Mouse (Mus musculus) heart, embryonic 16.5 days (tissue): ENCODE results near the gene Sirt5. TPM values are rescaled to one million over a fixed set of nuclear protein-coding genes. Genes with fewer than 3 reads are reported as not detected.

Experiments
- ATAC-seq: fragments of 200-750 bp; cut with Nextera tagmentation; replicated peaks from 2 replicates; pipeline ENCODE4 v1.8.0; 2017; ENCODE audit warnings: moderate number of reproducible peaks; ENCODE audit not compliant: insufficient read depth, low FRiP score; ENCODE audit errors: extremely low read depth
- H3K27ac ChIP-seq: fragments of 300-500 bp; sonication (generic); 2 replicates; pipeline ENCODE4 v1.5.1; 2014; ENCODE audit warnings: mild to moderate bottlenecking, low read length, control low read depth, moderate library complexity
- H3K27me3 ChIP-seq: fragments of 300-500 bp; sonication (generic); 2 replicates; pipeline ENCODE4 v1.6.1; 2014; ENCODE audit warnings: low read length, mixed read lengths; ENCODE audit not compliant: control insufficient read depth, insufficient read depth
- H3K36me3 ChIP-seq: fragments of 300-500 bp; sonication (generic); 2 replicates; pipeline ENCODE4 v1.6.1; 2014; ENCODE audit not compliant: control insufficient read depth, insufficient read depth
- H3K4me1 ChIP-seq: fragments of 300-500 bp; sonication (generic); 2 replicates; pipeline ENCODE4 v1.6.1; 2014; ENCODE audit warnings: low read length, mixed read lengths; ENCODE audit not compliant: control insufficient read depth, insufficient read depth
- H3K4me2 ChIP-seq: fragments of 300-500 bp; sonication (generic); 2 replicates; pipeline ENCODE4 v1.6.1; 2014; ENCODE audit warnings: low read depth, mild to moderate bottlenecking, control low read depth, low read length
- H3K4me3 ChIP-seq: fragments of 300-500 bp; sonication (generic); 2 replicates; pipeline ENCODE4 v1.5.1; 2014; ENCODE audit warnings: mild to moderate bottlenecking, control low read depth, low read length
- H3K9ac ChIP-seq: fragments of 300-500 bp; sonication (generic); 2 replicates; pipeline ENCODE4 v1.6.1; 2014; ENCODE audit warnings: low read length, control low read depth
- H3K9me3 ChIP-seq: fragments of 300-500 bp; sonication (generic); replicated peaks from 2 replicates; pipeline ENCODE4 v1.6.1; 2016; ENCODE audit warnings: low read length; ENCODE audit not compliant: control insufficient read depth
- WGBS: fragments of 180-500 bp; shearing (Covaris S2); extraction: QIAGEN DNeasy Blood & Tissue Kit; methylation state at CpG from one replicate; pipeline ENCODE4 v1.1.7; 2014; 5-methylcytosine and 5-hydroxymethylcytosine counted together
- polyA plus RNA-seq: library from polyadenylated mRNA; unstranded; fragments of >200 nt; fragmentation: Nextera tagmentation; extraction: Ambion mirVana; gene quantifications from 2 replicates; pipeline ENCODE4 v1.2.1, GENCODE M21; 2015

The Sirt5 gene
- polyA plus RNA-seq, 1 experiment from 2014 or later, result 34.4 TPM

GRCm38 (mm10) chr13:43338001-43338400, 27.3 kb upstream of the Sirt5 start:
- H3K36me3 ChIP-seq, result no peaks in the 10 kb centered on the region
- no peak overlapping the region for H3K27ac ChIP-seq
- peaks cover 5% of the 10 kb centered on the region; the same call in 1 of the 2 replicates for H3K4me1 ChIP-seq
- WGBS, result 82% methylated on average over 8 of the region's 8 CpGs
- ATAC-seq, result no peak
- no peaks in the 10 kb centered on the region for H3K27me3 ChIP-seq
- no peak overlapping the region for H3K9ac ChIP-seq
- no peaks in the 10 kb centered on the region for H3K9me3 ChIP-seq
- H3K4me3 ChIP-seq, result no peak overlapping the region
- no peak overlapping the region for H3K4me2 ChIP-seq

GRCm38 (mm10) chr13:43338632-43339031, 26.7 kb upstream of the Sirt5 start:
- Histone ChIP-seq H3K27ac (no peak overlapping the region), H3K9me3 (no peaks in the 10 kb centered on the region), H3K4me2 (no peak overlapping the region), H3K27me3 (no peaks in the 10 kb centered on the region), H3K9ac (no peak overlapping the region), H3K4me3 (no peak overlapping the region), H3K4me1 (peaks cover 5% of the 10 kb centered on the region; the same call in 1 of the 2 replicates), H3K36me3 (no peaks in the 10 kb centered on the region)
- WGBS, result 69% methylated on average over 4 of the region's 4 CpGs
- no peak for ATAC-seq

GRCm38 (mm10) chr13:43346825-43347224, 18.5 kb upstream of the Sirt5 start:
- no peak for ATAC-seq

GRCm38 (mm10) chr13:43349376-43349775, 15.9 kb upstream of the Sirt5 start:
- Histone ChIP-seq H3K9ac (no peak overlapping the region), H3K27ac (no peak overlapping the region), H3K4me2 (no peak overlapping the region), H3K4me1 (peaks cover 5% of the 10 kb centered on the region; the same call in 1 of the 2 replicates), H3K9me3 (no peaks in the 10 kb centered on the region), H3K36me3 (no peaks in the 10 kb centered on the region), H3K27me3 (no peaks in the 10 kb centered on the region), H3K4me3 (no peak overlapping the region)
- ATAC-seq, result no peak
- WGBS, result 78% methylated on average over 8 of the region's 8 CpGs

More at GRCm38 (mm10) chr13:43346825-43347224, 18.5 kb upstream of the Sirt5 start:
- Histone ChIP-seq H3K4me2 (no peak overlapping the region), H3K9ac (no peak overlapping the region), H3K27me3 (no peaks in the 10 kb centered on the region), H3K36me3 (no peaks in the 10 kb centered on the region), H3K9me3 (no peaks in the 10 kb centered on the region), H3K4me1 (0 out of 2 replicates have a peak, but pooled peaks cover 5% of the 10 kb centered on the region), H3K27ac (no peak overlapping the region), H3K4me3 (no peak overlapping the region)

GRCm38 (mm10) chr13:43350489-43351169, 14.7 kb upstream of the Sirt5 start:
- H3K9me3 ChIP-seq, result no peaks in the 10 kb centered on the region
- H3K36me3 ChIP-seq, result no peaks in the 10 kb centered on the region
- no peaks in the 10 kb centered on the region for H3K27me3 ChIP-seq
- no peak overlapping the region for H3K27ac ChIP-seq
- no peak overlapping the region for H3K4me2 ChIP-seq
- 62% methylated on average over 9 of the region's 9 CpGs for WGBS
- H3K4me1 ChIP-seq, result peaks cover 5% of the 10 kb centered on the region; the same call in 1 of the 2 replicates
- no peak overlapping the region for H3K4me3 ChIP-seq
- H3K9ac ChIP-seq, result no peak overlapping the region
- ATAC-seq, result no peak

GRCm38 (mm10) chr13:43353356-43353755, 11.9 kb upstream of the Sirt5 start:
- Histone ChIP-seq H3K36me3 (no peaks in the 10 kb centered on the region), H3K4me2 (no peak overlapping the region), H3K9ac (no peak overlapping the region), H3K4me3 (no peak overlapping the region), H3K9me3 (no peaks in the 10 kb centered on the region), H3K4me1 (peaks cover 5% of the 10 kb centered on the region; the same call in 1 of the 2 replicates), H3K27me3 (no peaks in the 10 kb centered on the region), H3K27ac (no peak overlapping the region)
- WGBS, result 71% methylated on average over 4 of the region's 4 CpGs
- no peak for ATAC-seq

- H3K27me3 ChIP-seq, result no peaks in the 10 kb centered on the region
- H3K36me3 ChIP-seq, result no peaks in the 10 kb centered on the region
- 0 out of 2 replicates have a peak, but pooled peaks have one; percentile 55 for ATAC-seq
- H3K4me2 ChIP-seq, result peak overlapping the region; percentile 45; the same call in 1 of the 2 replicates
- 42% methylated on average over 12 of the region's 12 CpGs for WGBS
- H3K9ac ChIP-seq, result no peak overlapping the region
- H3K4me1 ChIP-seq, result peaks cover 5% of the 10 kb centered on the region; the same call in 1 of the 2 replicates
- no peak overlapping the region for H3K27ac ChIP-seq
- no peaks in the 10 kb centered on the region for H3K9me3 ChIP-seq
- H3K4me3 ChIP-seq, result no peak overlapping the region
These were observed 10.9 kb upstream of the Sirt5 start for GRCm38 (mm10) chr13:43354362-43354761.

GRCm38 (mm10) chr13:43356346-43357125, 8.8 kb upstream of the Sirt5 start:
- no peaks in the 10 kb centered on the region for H3K27me3 ChIP-seq
- 86% methylated on average over 14 of the region's 14 CpGs for WGBS
- no peaks in the 10 kb centered on the region; the same call in 1 of the 2 replicates for H3K4me1 ChIP-seq
- no peak overlapping the region for H3K4me2 ChIP-seq
- H3K9ac ChIP-seq, result no peak overlapping the region
- no peak overlapping the region for H3K4me3 ChIP-seq
- H3K9me3 ChIP-seq, result no peaks in the 10 kb centered on the region
- H3K27ac ChIP-seq, result no peak overlapping the region
- ATAC-seq, result no peak
- no peaks in the 10 kb centered on the region for H3K36me3 ChIP-seq

- no peak overlapping the region for H3K4me3 ChIP-seq
- 49% methylated on average over 6 of the region's 6 CpGs for WGBS
- no peaks in the 10 kb centered on the region for H3K27me3 ChIP-seq
- H3K9me3 ChIP-seq, result no peaks in the 10 kb centered on the region
- no peak overlapping the region for H3K4me2 ChIP-seq
- H3K27ac ChIP-seq, result no peak overlapping the region
- no peak for ATAC-seq
- no peak overlapping the region for H3K9ac ChIP-seq
- H3K4me1 ChIP-seq, result 0 out of 2 replicates have a peak, but pooled peaks cover 3% of the 10 kb centered on the region
- H3K36me3 ChIP-seq, result no peaks in the 10 kb centered on the region
These were observed 4.8 kb upstream of the Sirt5 start for GRCm38 (mm10) chr13:43360534-43360933.
